Mouse (Mus musculus): ENCODE data around the gene Gm9887.

The Gm9887 gene

GRCm38 (mm10) chr12:69360655-69360996 lies 11.6 kb downstream of the Gm9887 start:
- peak; percentile 98 for DNase-seq (ENCODE audit: low spot score)

GRCm38 (mm10) chr12:69357300-69357646 lies 15.0 kb downstream of the Gm9887 start:
- no peak for DNase-seq (ENCODE audit: low spot score)

- peak; percentile 74 for DNase-seq (ENCODE audit: low spot score)
These were observed 15.5 kb downstream of the Gm9887 start, which contains the start of gene Nemf for GRCm38 (mm10) chr12:69356546-69357299. Nemf (minus strand) TSS chr12:69357165.

DNA sequence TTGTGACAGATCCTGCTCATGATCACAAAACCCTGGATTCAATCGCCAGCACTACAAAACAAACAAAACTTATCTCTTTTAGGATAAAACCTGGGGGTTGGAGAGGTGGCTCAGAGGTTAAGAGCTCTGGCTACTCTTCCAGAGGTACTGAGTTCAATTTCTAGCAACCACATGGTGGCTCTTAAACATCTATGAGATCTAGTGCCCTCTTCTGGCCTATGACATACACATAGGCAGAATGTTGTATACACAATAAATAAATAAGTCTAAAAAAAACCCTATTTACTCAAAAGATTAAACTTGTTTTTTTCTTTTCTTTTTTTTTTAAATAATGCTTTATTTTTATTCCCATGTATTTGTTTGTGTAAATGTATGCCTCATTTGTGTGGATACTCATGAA lies 20.6 kb downstream of the Gm9887 start:
- no peak for DNase-seq (ENCODE audit: low spot score)

DNA sequence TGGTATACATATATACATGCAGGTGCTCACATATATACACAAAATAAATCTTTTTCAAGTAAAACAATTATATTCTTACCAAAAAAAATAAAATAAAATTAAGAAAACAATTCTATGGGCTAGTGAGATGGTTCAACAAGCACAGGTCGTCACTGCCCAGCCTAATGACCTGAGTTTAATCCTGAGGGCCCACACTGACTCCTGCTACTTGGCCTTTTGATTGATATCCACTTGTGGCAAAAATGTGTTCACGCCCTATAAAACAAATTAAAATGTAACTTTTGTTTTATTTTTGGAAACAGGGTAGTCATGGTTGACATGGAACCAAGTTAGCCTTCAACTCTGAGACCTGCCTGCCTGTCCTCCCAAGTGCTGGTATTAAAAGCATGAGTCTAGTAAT lies 22.3 kb downstream of the Gm9887 start:
- no peak for DNase-seq (ENCODE audit: low spot score)

GRCm38 (mm10) chr12:69333547-69333946 lies 38.7 kb downstream of the Gm9887 start:
- DNase-seq (ENCODE audit: low spot score): no peak

- no peak for DNase-seq (ENCODE audit: low spot score)
These were observed 40.1 kb downstream of the Gm9887 start for GRCm38 (mm10) chr12:69332147-69332546.

GRCm38 (mm10) chr12:69331187-69331586 lies 41.1 kb downstream of the Gm9887 start:
- no peak for DNase-seq (ENCODE audit: low spot score)

All from layer of hippocampus, adult 9-10 months (tissue).